Mouse (Mus musculus) liver, embryonic 13.5 days (tissue): ENCODE measurements around the gene Defb21. TPM values are rescaled to one million over a fixed set of nuclear protein-coding genes. Genes with fewer than 3 reads are reported as not detected.

Experiments
- ATAC-seq: fragments of 200-750 bp; cut with Nextera tagmentation; 2 replicates; pipeline ENCODE4 v1.8.0; 2017; ENCODE audit warnings: low read depth, mild to moderate bottlenecking, moderate number of reproducible peaks, moderate library complexity
- DNase-seq: peaks from one replicate; pipeline ENCODE4 v3.0.0; 2022
- H3K27ac ChIP-seq: fragments of 300-500 bp; sonication (generic); 2 replicates; pipeline ENCODE4 v1.5.1; 2015; ENCODE audit warnings: moderate library complexity, mild to moderate bottlenecking, inconsistent platforms
- H3K27me3 ChIP-seq: fragments of 300-500 bp; sonication (generic); 2 replicates; pipeline ENCODE4 v1.6.1; 2015; ENCODE audit warnings: mild to moderate bottlenecking, inconsistent platforms
- H3K36me3 ChIP-seq: fragments of 300-500 bp; sonication (generic); 2 replicates; pipeline ENCODE4 v1.6.1; 2015; ENCODE audit warnings: mild to moderate bottlenecking, inconsistent platforms
- H3K4me1 ChIP-seq: fragments of 300-500 bp; sonication (generic); replicated peaks from 2 replicates; pipeline ENCODE4 v1.6.1; 2015; ENCODE audit warnings: inconsistent platforms
- H3K4me2 ChIP-seq: fragments of 300-500 bp; sonication (generic); 2 replicates; pipeline ENCODE4 v1.6.1; 2015; ENCODE audit warnings: inconsistent platforms, mild to moderate bottlenecking, moderate library complexity
- H3K4me3 ChIP-seq: fragments of 300-500 bp; sonication (generic); replicated peaks from 2 replicates; pipeline ENCODE4 v1.5.1; 2015; ENCODE audit warnings: mild to moderate bottlenecking, inconsistent platforms
- H3K9ac ChIP-seq: fragments of 300-500 bp; sonication (generic); 2 replicates; pipeline ENCODE4 v1.6.1; 2015; ENCODE audit warnings: mild to moderate bottlenecking, inconsistent platforms
- H3K9me3 ChIP-seq: fragments of 300-500 bp; sonication (generic); replicated peaks from 2 replicates; pipeline ENCODE4 v1.6.1; 2016; ENCODE audit warnings: inconsistent platforms
- WGBS: fragments of 180-500 bp; shearing (Covaris S2); methylation state at CpG from one replicate; pipeline ENCODE4 v1.1.7; 2015; ENCODE audit not compliant: insufficient replicate concordance; 5-methylcytosine and 5-hydroxymethylcytosine counted together
- polyA plus RNA-seq: library from polyadenylated mRNA; unstranded; fragments of >200 nt; fragmentation: Nextera tagmentation; extraction: Ambion mirVana; gene quantifications from 2 replicates; pipeline ENCODE4 v1.2.1, GENCODE M21; 2015

The Defb21 gene
- polyA plus RNA-seq, 1 experiment from 2014 or later: not detected

DNA sequence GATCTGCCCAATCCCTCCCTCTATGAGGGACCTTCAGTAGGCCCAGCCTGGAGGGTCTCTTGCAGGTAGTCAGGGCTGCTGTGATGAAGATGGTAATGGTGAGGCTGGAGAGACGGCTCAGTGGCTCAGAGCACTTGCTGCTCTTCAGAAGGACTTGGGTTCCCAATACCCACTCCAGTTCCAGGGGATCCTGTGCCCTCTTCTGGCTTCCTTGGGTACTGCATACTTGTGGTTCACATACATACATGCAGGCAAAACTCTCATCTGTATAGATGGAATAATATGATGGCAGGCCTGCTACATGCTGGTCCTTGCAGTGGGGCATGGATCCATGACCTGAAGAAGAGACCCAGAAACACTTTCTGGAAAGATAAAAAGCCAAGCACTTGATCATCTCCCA, 36.2 kb downstream of the Defb21 start:
- 64% methylated on average over 1 of the region's 1 CpGs for WGBS
- Histone ChIP-seq H3K4me3 (no peak overlapping the region), H3K27me3 (no peaks in the 10 kb centered on the region), H3K9me3 (no peaks in the 10 kb centered on the region), H3K9ac (no peak overlapping the region), H3K4me1 (no peaks in the 10 kb centered on the region), H3K4me2 (no peak overlapping the region), H3K36me3 (no peaks in the 10 kb centered on the region), H3K27ac (no peak overlapping the region)
- ATAC-seq (no peak), DNase-seq (no peak)

GRCm38 (mm10) chr2:152612193-152612592, 39.6 kb downstream of the Defb21 start:
- Histone ChIP-seq H3K36me3 (no peaks in the 10 kb centered on the region), H3K9me3 (no peaks in the 10 kb centered on the region), H3K27me3 (no peaks in the 10 kb centered on the region), H3K4me2 (no peak overlapping the region), H3K4me3 (no peak overlapping the region), H3K27ac (no peak overlapping the region), H3K9ac (no peak overlapping the region), H3K4me1 (no peaks in the 10 kb centered on the region)
- DNase-seq (no peak), ATAC-seq (no peak)
- WGBS: 36% methylated on average over 8 of the region's 8 CpGs

DNA sequence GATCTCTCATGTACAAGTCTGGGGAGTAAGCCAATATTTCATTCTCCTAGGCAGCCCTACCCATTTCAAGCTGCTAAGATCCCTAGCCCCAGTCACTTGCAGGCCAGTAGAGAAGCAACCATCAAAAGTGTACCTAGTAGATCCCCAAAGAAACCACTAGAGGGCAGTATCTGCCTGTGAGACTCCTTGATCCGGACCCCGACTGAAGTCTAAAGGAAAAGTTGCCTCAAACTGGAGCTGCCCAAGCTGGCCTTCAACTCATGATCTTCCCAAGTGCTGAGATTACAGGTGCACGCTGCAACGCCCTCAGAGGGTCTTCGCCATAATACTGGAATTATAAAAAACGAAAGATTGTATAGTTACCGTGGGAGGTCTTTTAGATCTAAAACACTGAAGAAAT, 43.0 kb downstream of the Defb21 start:
- no peak for ATAC-seq
- 8% methylated on average over 7 of the region's 7 CpGs for WGBS
- DNase-seq: peak; percentile 10
- Histone ChIP-seq H3K36me3 (no peaks in the 10 kb centered on the region), H3K4me2 (no peak overlapping the region), H3K9me3 (no peaks in the 10 kb centered on the region), H3K27ac (no peak overlapping the region), H3K4me1 (no peaks in the 10 kb centered on the region), H3K4me3 (no peak overlapping the region), H3K27me3 (no peaks in the 10 kb centered on the region), H3K9ac (no peak overlapping the region)

GRCm38 (mm10) chr2:152616470-152616869, 43.9 kb downstream of the Defb21 start:
- H3K36me3 ChIP-seq: no peaks in the 10 kb centered on the region
- H3K4me3 ChIP-seq: no peak overlapping the region
- DNase-seq (no peak), ATAC-seq (no peak)
- H3K4me2 ChIP-seq: no peak overlapping the region
- no peak overlapping the region for H3K9ac ChIP-seq
- WGBS: 21% methylated on average over 6 of the region's 6 CpGs
- H3K4me1 ChIP-seq: no peaks in the 10 kb centered on the region
- H3K27ac ChIP-seq: no peak overlapping the region
- no peaks in the 10 kb centered on the region for H3K9me3 ChIP-seq
- no peaks in the 10 kb centered on the region for H3K27me3 ChIP-seq

DNA sequence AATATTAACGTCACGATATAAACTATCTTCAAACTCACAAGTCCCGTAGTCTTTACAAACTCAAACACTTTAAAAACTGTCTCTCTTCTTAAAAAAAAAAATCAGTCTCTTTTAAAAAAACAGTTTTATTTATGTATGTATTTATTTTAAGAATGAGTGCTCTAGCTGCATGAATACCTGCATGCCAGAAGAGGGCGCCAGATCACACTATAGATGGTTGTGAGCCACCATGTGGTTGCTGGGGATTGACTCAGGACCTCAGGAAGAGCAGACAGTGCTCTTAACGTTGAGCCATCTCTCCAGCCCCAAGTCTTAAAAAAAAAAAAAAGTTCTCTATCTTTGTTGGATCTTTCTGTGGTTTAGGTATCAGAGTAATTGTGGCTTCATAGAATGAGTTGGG, 44.8 kb downstream of the Defb21 start:
- DNase-seq: no peak
- no peak for ATAC-seq
- Histone ChIP-seq H3K9me3 (no peaks in the 10 kb centered on the region), H3K9ac (no peak overlapping the region), H3K4me1 (no peaks in the 10 kb centered on the region), H3K27ac (no peak overlapping the region), H3K4me3 (no peak overlapping the region), H3K36me3 (no peaks in the 10 kb centered on the region), H3K4me2 (no peak overlapping the region), H3K27me3 (0 out of 2 replicates have a peak, but pooled peaks cover 3% of the 10 kb centered on the region)
- WGBS: 44% methylated on average over 5 of the region's 5 CpGs

DNA sequence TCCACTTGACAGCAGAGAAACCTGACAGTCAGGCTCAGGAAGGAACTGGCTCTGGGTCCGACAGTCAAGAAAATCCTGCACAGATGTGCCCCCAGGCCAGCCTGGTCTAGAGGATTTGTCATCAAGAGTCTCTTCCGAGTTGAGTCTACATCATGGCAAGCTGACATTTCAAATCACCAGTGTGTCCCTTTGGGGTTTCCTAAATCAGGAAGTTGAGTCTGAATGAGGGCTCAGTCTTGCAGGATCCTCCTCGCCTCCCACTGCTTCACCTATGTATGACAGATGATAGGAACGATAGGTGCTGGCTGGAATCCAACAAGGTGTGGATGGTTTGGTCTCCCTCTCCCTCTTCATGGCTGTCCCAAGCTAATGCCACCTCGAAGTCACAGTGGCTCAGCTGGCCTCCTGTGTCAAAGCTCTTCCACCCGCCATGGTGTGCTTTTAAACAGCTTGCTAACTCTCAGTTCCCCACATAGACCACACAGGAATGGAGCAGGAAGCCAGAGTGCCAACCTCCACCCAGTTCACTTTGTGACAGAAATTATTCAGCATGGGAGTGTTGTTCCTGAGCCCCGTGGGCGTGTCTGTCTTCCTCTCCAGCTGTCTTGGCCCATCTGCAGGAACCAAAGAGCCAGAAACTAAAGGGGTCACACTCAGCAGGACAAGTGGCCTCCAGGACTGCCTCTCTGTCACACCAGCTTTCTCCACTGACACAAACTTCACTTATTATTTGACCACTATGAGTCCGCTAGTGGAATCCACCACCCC, 48.0 kb downstream of the Defb21 start:
- H3K9me3 ChIP-seq: no peaks in the 10 kb centered on the region
- no peaks in the 10 kb centered on the region for H3K36me3 ChIP-seq
- 40% methylated on average over 9 of the region's 9 CpGs for WGBS
- no peak for DNase-seq
- ATAC-seq: no peak
- peaks cover 21% of the 10 kb centered on the region for H3K27me3 ChIP-seq
- no peak overlapping the region for H3K4me3 ChIP-seq
- no peak overlapping the region for H3K4me2 ChIP-seq
- no peak overlapping the region for H3K27ac ChIP-seq
- H3K4me1 ChIP-seq: no peaks in the 10 kb centered on the region
- H3K9ac ChIP-seq: no peak overlapping the region

DNA sequence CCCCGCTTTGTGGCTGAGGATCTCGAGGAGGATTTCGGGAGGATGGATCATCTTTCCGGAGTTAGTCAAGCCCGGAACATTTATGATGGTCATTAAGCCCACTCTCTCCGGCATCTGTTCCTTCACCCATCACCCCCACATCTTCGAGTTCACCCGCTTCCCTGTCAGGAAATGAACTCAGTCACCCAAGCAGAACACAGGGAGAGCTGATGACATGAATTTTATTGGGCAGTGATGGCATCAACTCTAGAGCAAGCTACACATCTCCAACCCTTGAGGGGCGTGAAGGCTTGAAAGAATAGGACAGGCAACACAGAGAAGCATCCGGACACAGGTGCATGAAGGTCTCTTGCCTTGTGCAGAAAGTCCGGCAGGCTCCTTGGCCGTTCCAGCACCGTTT, 49.6 kb downstream of the Defb21 start:
- H3K4me3 ChIP-seq: no peak overlapping the region
- no peak overlapping the region for H3K4me2 ChIP-seq
- 55% methylated on average over 13 of the region's 13 CpGs for WGBS
- ATAC-seq (no peak), DNase-seq (no peak)
- H3K9me3 ChIP-seq: no peaks in the 10 kb centered on the region
- H3K36me3 ChIP-seq: no peaks in the 10 kb centered on the region
- H3K27ac ChIP-seq: no peak overlapping the region
- H3K9ac ChIP-seq: no peak overlapping the region
- peaks cover 5% of the 10 kb centered on the region; the same call in 1 of the 2 replicates for H3K4me1 ChIP-seq
- peaks cover 37% of the 10 kb centered on the region for H3K27me3 ChIP-seq

DNA sequence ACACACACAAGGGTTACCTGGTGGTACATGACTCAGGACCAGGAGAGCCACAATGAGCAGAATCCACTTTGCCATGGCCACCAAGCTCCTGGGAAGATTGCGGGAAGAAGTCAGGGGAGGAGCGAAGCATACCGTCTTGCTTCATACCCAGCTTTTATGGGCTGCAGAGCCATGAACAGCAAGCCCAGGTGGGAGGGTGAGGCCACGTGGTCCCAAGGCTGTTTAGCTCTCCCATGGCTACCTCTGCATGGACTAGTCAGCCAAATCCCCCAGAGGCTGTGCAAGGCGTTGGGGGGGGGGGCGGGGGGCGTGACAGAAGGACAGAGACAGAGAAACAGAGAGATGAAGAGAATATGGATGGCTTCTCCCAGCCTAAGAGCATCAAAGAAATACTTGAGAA, 50.4 kb downstream of the Defb21 start, which contains the start of gene Defb25:
Defb25 (minus strand) TSS at position 101 of the 400 bp plus-strand sequence.
- ATAC-seq (no peak), DNase-seq (no peak)
- Histone ChIP-seq H3K4me3 (no peak within 1 kb of the TSS), H3K27me3 (peaks cover 45% of the 10 kb centered on the region), H3K27ac (no peak within 1 kb of the TSS), H3K4me1 (peaks cover 5% of the 10 kb centered on the region; the same call in 1 of the 2 replicates), H3K4me2 (no peak within 1 kb of the TSS), H3K36me3 (no peaks in the 10 kb centered on the region), H3K9me3 (no peaks in the 10 kb centered on the region), H3K9ac (no peak within 1 kb of the TSS)
- 68% methylated on average over 7 of the region's 7 CpGs for WGBS

Other genes with a start within 250 kb of the Defb21 start
- gene Rbck1, start 240.1 kb upstream of the Defb21 start, polyA plus RNA-seq: 52.2 and 52.4 TPM in 2 replicates
- 2.7 and 3.3 TPM in 2 replicates for gene Trib3, start 228.7 kb upstream of the Defb21 start, polyA plus RNA-seq
- 0.07 TPM in 1 of 2 replicates, not detected in the other for gene Nrsn2, start 196.1 kb upstream of the Defb21 start, polyA plus RNA-seq
- gene Sox12, start 174.7 kb upstream of the Defb21 start, polyA plus RNA-seq: 1.6 TPM in 2 replicates
- gene Zcchc3, start 157.7 kb upstream of the Defb21 start, polyA plus RNA-seq: 14.0 and 16.2 TPM in 2 replicates
- 0.21 and 0.27 TPM in 2 replicates for gene 6820408C15Rik, start 157.2 kb upstream of the Defb21 start, polyA plus RNA-seq
- gene Defb23, start 108.1 kb upstream of the Defb21 start, polyA plus RNA-seq: not detected in 2 replicates
- gene Defb20, start 95.7 kb upstream of the Defb21 start, polyA plus RNA-seq: not detected in 2 replicates
- not detected in 2 replicates for gene Defb22, start 82.6 kb upstream of the Defb21 start, polyA plus RNA-seq
- gene Defb26, start 61.1 kb upstream of the Defb21 start, polyA plus RNA-seq: not detected in 2 replicates
- not detected in 2 replicates for gene Defb28, start 54.5 kb upstream of the Defb21 start, polyA plus RNA-seq
- not detected in 2 replicates for gene Defb29, start 32.6 kb upstream of the Defb21 start, polyA plus RNA-seq
- gene Gm17416, start 3.4 kb upstream of the Defb21 start, polyA plus RNA-seq: not detected in 2 replicates
- not detected in 2 replicates for gene Defb19, start 7.6 kb downstream of the Defb21 start, polyA plus RNA-seq
- gene Defb45, start 26.7 kb downstream of the Defb21 start, polyA plus RNA-seq: not detected in 2 replicates
- not detected in 2 replicates for gene Defb36, start 31.6 kb downstream of the Defb21 start, polyA plus RNA-seq
- not detected in 2 replicates for gene Defb25, start 50.3 kb downstream of the Defb21 start, polyA plus RNA-seq
- gene Rem1, start 54.2 kb downstream of the Defb21 start, polyA plus RNA-seq: 0.89 and 0.95 TPM in 2 replicates
- 49.0 and 52.9 TPM in 2 replicates for gene H13, start 96.7 kb downstream of the Defb21 start, polyA plus RNA-seq
- gene Mcts2, start 114.3 kb downstream of the Defb21 start, polyA plus RNA-seq: 23.6 and 23.8 TPM in 2 replicates
- 20.9 and 23.2 TPM in 2 replicates for gene Id1, start 163.5 kb downstream of the Defb21 start, polyA plus RNA-seq
- 1.1 and 1.2 TPM in 2 replicates for gene Cox4i2, start 181.4 kb downstream of the Defb21 start, polyA plus RNA-seq